Mouse (Mus musculus): ENCODE measurements around the gene Ak8. TPM values are rescaled to one million over a fixed set of nuclear protein-coding genes. Genes with fewer than 3 reads are reported as not detected.

The Ak8 gene
- total RNA-seq (2021): not detected
- 0.18 and 0.59 TPM in 2 replicates for polyA plus RNA-seq (2012; rRNA removed)
- long read RNA-seq: 0 reads

DNA sequence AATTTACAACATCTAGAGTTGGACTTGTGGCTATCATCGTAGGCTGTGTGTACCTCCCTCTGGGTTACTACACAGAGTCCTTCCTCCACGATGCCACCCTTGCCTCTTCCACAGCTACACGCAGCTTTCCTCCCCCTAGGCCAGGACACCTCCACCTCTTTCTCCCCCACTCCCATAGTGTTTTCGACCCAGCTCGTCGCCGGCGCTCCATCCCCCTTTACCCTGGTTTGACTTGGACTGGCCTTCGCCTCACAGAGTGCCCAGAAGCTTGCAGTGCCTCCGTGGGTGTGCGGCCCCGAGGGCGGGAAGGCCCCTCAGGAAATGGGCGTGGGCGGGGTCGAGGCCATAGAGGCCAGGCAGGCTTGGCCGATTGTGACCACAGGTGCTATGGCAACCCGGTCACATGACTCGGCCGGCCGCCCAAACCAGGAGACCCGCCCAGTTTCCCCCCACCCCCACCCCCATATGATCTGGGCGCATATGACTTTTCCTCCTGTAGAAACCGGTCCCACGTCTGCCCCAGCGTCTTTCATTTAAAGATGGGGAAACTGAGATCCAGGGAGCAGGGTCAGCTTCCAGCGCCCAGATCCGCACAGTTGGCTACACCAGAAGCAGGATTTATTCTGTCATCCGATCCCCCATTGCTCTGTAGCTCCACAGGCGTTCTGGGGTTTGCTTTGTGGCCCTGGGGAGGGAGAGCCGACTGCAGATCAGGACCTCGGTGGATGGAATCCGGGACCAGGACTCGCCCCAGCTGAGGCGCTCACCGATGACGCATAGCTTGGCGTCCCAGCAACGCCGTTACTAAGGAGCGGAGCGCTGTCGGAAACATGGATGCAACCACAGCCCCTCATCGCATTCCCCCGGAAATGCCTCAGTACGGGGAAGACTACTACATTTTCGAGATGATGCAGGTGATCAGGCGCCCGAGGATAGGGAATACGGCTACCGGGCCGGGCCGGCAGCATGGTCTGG lies at the start of gene Ak8, which contains the start of gene Spaca9:
TSS of gene Ak8 (plus strand) at position 804 of the 975 bp plus-strand sequence.
TSS of gene Spaca9 (minus strand) at position 367 of the 975 bp plus-strand sequence.
- H3K27me3 ChIP-seq (ENCODE audit: control insufficient read depth, insufficient read depth, low read length): no peaks in the 10 kb centered on the region
- H3K79me2 ChIP-seq (replicated peaks; ENCODE audit: control insufficient read depth, insufficient read depth, low read length): no peaks in the 10 kb centered on the region
- peak within 1 kb of the TSS; percentile 66 for H3K4me3 ChIP-seq
- peak; percentile 77 to 81 for DNase-seq
- intact Hi-C loops (cut with DNase I): no loop called here
- peak within 1 kb of the TSS; percentile 60 for H3K9ac ChIP-seq (ENCODE audit: low read depth, low read length)
- under 1% methylated on average over 53 of the region's 53 CpGs for WGBS
- H3K27ac ChIP-seq: no peak within 1 kb of the TSS
- no peak for TF ChIP-seq CTCF (IDR thresholded peaks at IDR 0.05)
- no peak for TF ChIP-seq EP300 (IDR thresholded peaks at IDR 0.05; ENCODE audit: insufficient read depth, low read depth, low read length)
- no peak for TF ChIP-seq POLR2A (IDR thresholded peaks at IDR 0.05; ENCODE audit: insufficient read depth, low read depth, low read length)
- no peaks in the 10 kb centered on the region for H3K4me1 ChIP-seq (ENCODE audit: control insufficient read depth, insufficient read depth, low read length)
- no peaks in the 10 kb centered on the region for H3K36me3 ChIP-seq (ENCODE audit: control insufficient read depth, insufficient read depth, low read length)

GRCm38 (mm10) chr2:28650526-28650925 lies 49.4 kb upstream of the Ak8 start:
- Histone ChIP-seq H3K4me3 (no peak overlapping the region), H3K4me1 (ENCODE audit: control insufficient read depth, insufficient read depth, low read length) (peaks cover 3% of the 10 kb centered on the region), H3K27me3 (ENCODE audit: control insufficient read depth, insufficient read depth, low read length) (no peaks in the 10 kb centered on the region), H3K79me2 (replicated peaks; ENCODE audit: control insufficient read depth, insufficient read depth, low read length) (peaks cover 10% of the 10 kb centered on the region), H3K36me3 (ENCODE audit: control insufficient read depth, insufficient read depth, low read length) (no peaks in the 10 kb centered on the region), H3K9ac (ENCODE audit: low read depth, low read length) (no peak overlapping the region), H3K27ac (no peak overlapping the region)
- no peak for DNase-seq
- intact Hi-C loops (cut with DNase I): no loop called here
- no peak for TF ChIP-seq CTCF (IDR thresholded peaks at IDR 0.05)
- TF ChIP-seq POLR2A (IDR thresholded peaks at IDR 0.05; ENCODE audit: insufficient read depth, low read depth, low read length): no peak
- no peak for TF ChIP-seq EP300 (IDR thresholded peaks at IDR 0.05; ENCODE audit: insufficient read depth, low read depth, low read length)

DNA sequence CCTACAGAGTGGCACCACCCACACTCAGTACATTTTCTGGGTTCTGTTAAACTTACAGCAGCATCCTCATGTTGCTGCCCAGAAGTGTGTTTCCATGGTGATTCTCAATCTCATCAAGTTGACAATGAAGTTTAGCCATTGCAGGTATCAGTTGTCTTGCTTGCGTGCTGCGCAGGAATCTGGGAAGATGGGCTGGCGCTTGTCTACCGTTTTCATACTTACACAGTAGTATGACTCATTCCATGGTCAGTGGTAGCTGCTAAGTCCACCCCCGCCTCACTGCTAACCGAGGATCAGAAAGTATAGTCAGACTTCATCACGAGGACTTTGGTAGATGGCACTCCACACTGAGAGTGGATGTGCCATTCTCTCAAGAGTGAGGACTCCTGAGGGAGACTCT lies 46.6 kb upstream of the Ak8 start:
- no peaks in the 10 kb centered on the region for H3K36me3 ChIP-seq (ENCODE audit: control insufficient read depth, insufficient read depth, low read length)
- peaks cover 3% of the 10 kb centered on the region for H3K4me1 ChIP-seq (ENCODE audit: control insufficient read depth, insufficient read depth, low read length)
- H3K79me2 ChIP-seq (replicated peaks; ENCODE audit: control insufficient read depth, insufficient read depth, low read length): peaks cover 7% of the 10 kb centered on the region; the same call in 1 of the 2 replicates
- H3K27ac ChIP-seq: no peak overlapping the region
- no peak for DNase-seq
- TF ChIP-seq CTCF (IDR thresholded peaks at IDR 0.05) (no peak), EP300 (IDR thresholded peaks at IDR 0.05; ENCODE audit: insufficient read depth, low read depth, low read length) (no peak), POLR2A (IDR thresholded peaks at IDR 0.05; ENCODE audit: insufficient read depth, low read depth, low read length) (no peak)
- intact Hi-C loops (cut with DNase I): no loop called here
- H3K9ac ChIP-seq (ENCODE audit: low read depth, low read length): no peak overlapping the region
- WGBS: 95% methylated on average over 7 of the region's 7 CpGs
- no peak overlapping the region for H3K4me3 ChIP-seq
- no peaks in the 10 kb centered on the region for H3K27me3 ChIP-seq (ENCODE audit: control insufficient read depth, insufficient read depth, low read length)

DNA sequence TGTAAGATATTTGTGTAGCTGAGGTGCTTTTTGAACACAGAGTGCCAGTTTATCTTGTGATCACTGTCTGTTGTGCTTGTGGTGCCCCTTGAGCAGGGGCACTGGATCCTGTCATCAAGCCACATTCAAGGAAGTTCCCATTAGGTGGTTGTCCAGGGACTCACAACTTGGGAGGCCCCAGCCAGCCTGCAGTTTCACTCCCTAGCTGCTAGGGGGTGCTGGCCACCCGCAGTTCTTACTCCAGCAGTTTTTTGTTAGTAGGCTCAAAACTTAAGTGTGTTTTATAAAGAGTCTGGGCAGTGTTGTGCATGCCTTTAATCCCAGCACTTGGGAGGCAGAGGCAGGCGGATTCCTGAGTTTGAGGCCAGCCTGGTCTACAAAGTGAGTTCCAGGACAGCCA lies 45.7 kb upstream of the Ak8 start:
- Histone ChIP-seq H3K4me3 (no peak overlapping the region), H3K27me3 (ENCODE audit: control insufficient read depth, insufficient read depth, low read length) (no peaks in the 10 kb centered on the region), H3K36me3 (ENCODE audit: control insufficient read depth, insufficient read depth, low read length) (no peaks in the 10 kb centered on the region), H3K4me1 (ENCODE audit: control insufficient read depth, insufficient read depth, low read length) (peaks cover 3% of the 10 kb centered on the region), H3K79me2 (replicated peaks; ENCODE audit: control insufficient read depth, insufficient read depth, low read length) (peaks cover 7% of the 10 kb centered on the region; the same call in 1 of the 2 replicates), H3K27ac (no peak overlapping the region), H3K9ac (ENCODE audit: low read depth, low read length) (no peak overlapping the region)
- intact Hi-C loops (cut with DNase I): no loop called here
- TF ChIP-seq POLR2A (IDR thresholded peaks at IDR 0.05; ENCODE audit: insufficient read depth, low read depth, low read length) (no peak), EP300 (IDR thresholded peaks at IDR 0.05; ENCODE audit: insufficient read depth, low read depth, low read length) (no peak), CTCF (IDR thresholded peaks at IDR 0.05) (peak; percentile 60)
- WGBS: 69% methylated on average over 2 of the region's 2 CpGs
- DNase-seq: no peak

DNA sequence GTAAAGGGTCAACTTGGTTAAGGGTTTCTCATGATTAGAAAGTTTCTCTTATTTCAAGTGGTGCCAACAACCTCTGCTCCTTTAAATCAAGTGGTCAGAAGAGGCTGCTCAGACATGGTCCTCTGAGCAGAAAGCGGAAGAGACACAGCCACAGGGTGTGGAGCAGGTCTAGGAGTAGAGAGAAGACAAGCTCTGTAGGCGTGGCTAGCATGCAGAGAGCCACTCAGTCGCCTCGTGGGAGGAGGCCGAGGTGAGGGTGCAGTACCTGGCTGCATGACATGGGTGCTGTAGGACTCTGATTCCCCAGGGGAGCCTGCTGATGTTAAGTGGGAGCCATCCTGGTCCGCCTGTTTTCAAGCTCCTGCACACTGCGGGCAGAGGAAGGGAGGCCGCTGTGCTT lies 43.7 kb upstream of the Ak8 start:
- no peaks in the 10 kb centered on the region for H3K36me3 ChIP-seq (ENCODE audit: control insufficient read depth, insufficient read depth, low read length)
- 77% methylated on average over 8 of the region's 8 CpGs for WGBS

GRCm38 (mm10) chr2:28662891-28663290 lies 37.1 kb upstream of the Ak8 start:
- intact Hi-C loops (cut with DNase I): no loop called here
- 94% methylated on average over 3 of the region's 3 CpGs for WGBS
- Histone ChIP-seq H3K4me1 (ENCODE audit: control insufficient read depth, insufficient read depth, low read length) (no peaks in the 10 kb centered on the region), H3K9ac (ENCODE audit: low read depth, low read length) (no peak overlapping the region), H3K4me3 (no peak overlapping the region), H3K27ac (no peak overlapping the region), H3K79me2 (replicated peaks; ENCODE audit: control insufficient read depth, insufficient read depth, low read length) (no peaks in the 10 kb centered on the region), H3K36me3 (ENCODE audit: control insufficient read depth, insufficient read depth, low read length) (no peaks in the 10 kb centered on the region), H3K27me3 (ENCODE audit: control insufficient read depth, insufficient read depth, low read length) (no peaks in the 10 kb centered on the region)
- TF ChIP-seq CTCF (IDR thresholded peaks at IDR 0.05) (no peak), EP300 (IDR thresholded peaks at IDR 0.05; ENCODE audit: insufficient read depth, low read depth, low read length) (no peak), POLR2A (IDR thresholded peaks at IDR 0.05; ENCODE audit: insufficient read depth, low read depth, low read length) (no peak)
- no peak for DNase-seq

More for the DNA sequence above, 43.7 kb upstream of the Ak8 start:
- Histone ChIP-seq H3K27ac (no peak overlapping the region), H3K4me1 (ENCODE audit: control insufficient read depth, insufficient read depth, low read length) (no peaks in the 10 kb centered on the region), H3K79me2 (replicated peaks; ENCODE audit: control insufficient read depth, insufficient read depth, low read length) (peaks cover 4% of the 10 kb centered on the region; the same call in 1 of the 2 replicates), H3K4me3 (no peak overlapping the region), H3K9ac (ENCODE audit: low read depth, low read length) (no peak overlapping the region), H3K27me3 (ENCODE audit: control insufficient read depth, insufficient read depth, low read length) (no peaks in the 10 kb centered on the region)
- DNase-seq: no peak
- TF ChIP-seq POLR2A (IDR thresholded peaks at IDR 0.05; ENCODE audit: insufficient read depth, low read depth, low read length): no peak
- TF ChIP-seq EP300 (IDR thresholded peaks at IDR 0.05; ENCODE audit: insufficient read depth, low read depth, low read length): no peak
- TF ChIP-seq CTCF (IDR thresholded peaks at IDR 0.05): no peak
- intact Hi-C loops (cut with DNase I): no loop called here
